Mouse (Mus musculus): ENCODE results near the gene 9130008F23Rik. TPM values are rescaled to one million over a fixed set of nuclear protein-coding genes. Genes with fewer than 3 reads are reported as not detected.

9130008F23Rik gene
- 3.7 and 3.8 TPM in 2 replicates for polyA plus RNA-seq (2015; fragmentation: Nextera tagmentation; extraction: Ambion mirVana)

GRCm38 (mm10) chr17:40879924-40880691 is at the start of gene 9130008F23Rik:
TSS of gene 9130008F23Rik (minus strand) at chr17:40880559.
- H3K27ac ChIP-seq = peak within 1 kb of the TSS; percentile 42; the same call in 1 of the 2 replicates
- peak; percentile 72; the same call in 1 of the 2 replicates for ATAC-seq (replicated peaks; ENCODE audit: low FRiP score, low read depth)

GRCm38 (mm10) chr17:40915499-40915898 is 35.1 kb upstream of the 9130008F23Rik start:
- Histone ChIP-seq H3K36me3 (ENCODE audit: insufficient read depth, low read length) (no peaks in the 10 kb centered on the region), H3K4me2 (ENCODE audit: low read length) (no peak overlapping the region), H3K9ac (ENCODE audit: low read depth, low read length) (no peak overlapping the region), H3K4me3 (replicated peaks; ENCODE audit: low read depth, low read length) (no peak overlapping the region), H3K27me3 (ENCODE audit: insufficient read depth, low read length) (no peaks in the 10 kb centered on the region), H3K9me3 (replicated peaks; ENCODE audit: low read length) (no peaks in the 10 kb centered on the region), H3K4me1 (replicated peaks; ENCODE audit: insufficient read depth, low read length) (no peaks in the 10 kb centered on the region), H3K27ac (no peak overlapping the region)
- WGBS = 93% methylated on average over 1 of the region's 2 CpGs
- ATAC-seq (replicated peaks; ENCODE audit: low FRiP score, low read depth) (no peak), DNase-seq (ENCODE audit: low spot score) (no peak)
- TF ChIP-seq CTCF (IDR thresholded peaks at IDR 0.05; ENCODE audit: low read depth) = no peak

More at GRCm38 (mm10) chr17:40879924-40880691, at the start of gene 9130008F23Rik:
- Histone ChIP-seq H3K27me3 (ENCODE audit: insufficient read depth, low read length) (no peaks in the 10 kb centered on the region), H3K9ac (ENCODE audit: low read depth, low read length) (peak within 1 kb of the TSS; percentile 64), H3K9me3 (replicated peaks; ENCODE audit: low read length) (no peaks in the 10 kb centered on the region), H3K4me1 (replicated peaks; ENCODE audit: insufficient read depth, low read length) (no peaks in the 10 kb centered on the region), H3K36me3 (ENCODE audit: insufficient read depth, low read length) (no peaks in the 10 kb centered on the region), H3K4me3 (replicated peaks; ENCODE audit: low read depth, low read length) (peak within 1 kb of the TSS; percentile 60), H3K4me2 (ENCODE audit: low read length) (peak within 1 kb of the TSS; percentile 63)
- no peak for TF ChIP-seq CTCF (IDR thresholded peaks at IDR 0.05; ENCODE audit: low read depth)
- peak; percentile 71 for DNase-seq (ENCODE audit: low spot score)
- under 1% methylated on average over 40 of the region's 40 CpGs for WGBS

GRCm38 (mm10) chr17:40914250-40914649 is 33.9 kb upstream of the 9130008F23Rik start, which contains the start of gene Glyatl3:
TSS of gene Glyatl3 (minus strand) at chr17:40914350.
- DNase-seq (ENCODE audit: low spot score) = no peak
- Histone ChIP-seq H3K4me1 (replicated peaks; ENCODE audit: insufficient read depth, low read length) (no peaks in the 10 kb centered on the region), H3K27ac (no peak within 1 kb of the TSS), H3K9ac (ENCODE audit: low read depth, low read length) (no peak within 1 kb of the TSS), H3K36me3 (ENCODE audit: insufficient read depth, low read length) (no peaks in the 10 kb centered on the region), H3K27me3 (ENCODE audit: insufficient read depth, low read length) (no peaks in the 10 kb centered on the region), H3K4me2 (ENCODE audit: low read length) (no peak within 1 kb of the TSS), H3K9me3 (replicated peaks; ENCODE audit: low read length) (no peaks in the 10 kb centered on the region), H3K4me3 (replicated peaks; ENCODE audit: low read depth, low read length) (no peak within 1 kb of the TSS)
- no peak for TF ChIP-seq CTCF (IDR thresholded peaks at IDR 0.05; ENCODE audit: low read depth)
- 97% methylated on average over 2 of the region's 2 CpGs for WGBS
- ATAC-seq (replicated peaks; ENCODE audit: low FRiP score, low read depth) = no peak

DNA sequence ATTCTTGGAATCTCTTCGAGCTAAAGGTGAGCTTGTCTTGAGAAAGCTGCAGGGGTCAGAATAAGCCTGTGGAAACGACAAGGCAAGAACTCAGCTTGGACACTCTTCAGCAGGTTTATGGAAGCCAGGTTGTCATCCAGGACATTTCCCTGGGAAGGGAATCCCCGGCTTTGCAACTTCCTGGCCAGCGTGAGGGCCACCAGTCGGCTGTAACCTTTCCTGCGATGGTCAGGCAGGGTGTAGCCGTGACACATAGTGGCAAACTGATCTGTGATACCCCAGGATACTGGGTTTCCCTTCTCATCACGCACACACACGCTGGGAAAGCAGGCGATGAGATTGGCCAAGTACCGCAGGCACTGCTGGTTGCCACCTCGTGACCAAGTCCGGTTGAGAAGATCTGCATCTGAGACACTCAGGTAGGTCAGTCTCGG is 24.4 kb upstream of the 9130008F23Rik start:
- Histone ChIP-seq H3K27ac (no peak overlapping the region), H3K36me3 (ENCODE audit: insufficient read depth, low read length) (no peaks in the 10 kb centered on the region), H3K27me3 (ENCODE audit: insufficient read depth, low read length) (no peaks in the 10 kb centered on the region), H3K4me3 (replicated peaks; ENCODE audit: low read depth, low read length) (0 out of 2 replicates have a peak overlapping the region, but pooled peaks have one; percentile 9), H3K9ac (ENCODE audit: low read depth, low read length) (no peak overlapping the region), H3K9me3 (replicated peaks; ENCODE audit: low read length) (no peaks in the 10 kb centered on the region), H3K4me2 (ENCODE audit: low read length) (peak overlapping the region; percentile 41), H3K4me1 (replicated peaks; ENCODE audit: insufficient read depth, low read length) (no peaks in the 10 kb centered on the region)
- TF ChIP-seq CTCF (IDR thresholded peaks at IDR 0.05; ENCODE audit: low read depth) = 0 out of 2 replicates have a peak, but pooled peaks have one; percentile 13
- ATAC-seq (replicated peaks; ENCODE audit: low FRiP score, low read depth) (peak; percentile 29; the same call in 1 of the 2 replicates), DNase-seq (ENCODE audit: low spot score) (peak; percentile 3)
- 12% methylated on average over 13 of the region's 14 CpGs for WGBS

DNA sequence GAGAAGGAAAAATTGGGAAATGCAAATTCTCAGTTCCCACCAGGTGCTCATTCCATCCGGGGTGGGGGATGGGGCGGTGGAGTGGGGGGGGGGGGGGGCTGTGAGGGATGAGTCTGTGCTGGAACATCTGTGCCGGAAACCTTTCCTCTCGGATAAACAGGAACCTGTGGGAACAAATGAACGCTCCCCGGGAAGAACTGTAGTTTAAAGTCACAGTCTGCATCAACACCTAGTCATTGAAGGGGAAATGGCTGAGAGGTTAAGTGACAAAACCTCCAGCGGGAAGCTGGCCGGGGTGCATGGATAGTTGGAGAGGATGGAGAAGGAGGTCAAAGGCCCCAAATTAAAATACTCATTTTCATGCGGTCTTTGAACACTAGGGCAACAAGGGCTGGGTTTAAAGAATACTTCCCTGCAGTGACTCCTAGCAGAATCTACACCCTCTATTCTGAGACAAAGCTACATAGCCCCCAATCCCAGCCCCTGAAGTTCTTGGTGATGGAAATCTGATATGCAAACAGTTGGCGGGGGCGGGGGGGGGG is 23.8 kb upstream of the 9130008F23Rik start:
- no peak for ATAC-seq (replicated peaks; ENCODE audit: low FRiP score, low read depth)

GRCm38 (mm10) chr17:40903345-40903744 is 23.0 kb upstream of the 9130008F23Rik start:
- H3K36me3 ChIP-seq (ENCODE audit: insufficient read depth, low read length) = no peaks in the 10 kb centered on the region
- no peak overlapping the region for H3K4me2 ChIP-seq (ENCODE audit: low read length)
- no peaks in the 10 kb centered on the region for H3K4me1 ChIP-seq (replicated peaks; ENCODE audit: insufficient read depth, low read length)
- ATAC-seq (replicated peaks; ENCODE audit: low FRiP score, low read depth) (no peak), DNase-seq (ENCODE audit: low spot score) (no peak)
- H3K27ac ChIP-seq = no peak overlapping the region
- H3K4me3 ChIP-seq (replicated peaks; ENCODE audit: low read depth, low read length) = no peak overlapping the region
- H3K27me3 ChIP-seq (ENCODE audit: insufficient read depth, low read length) = no peaks in the 10 kb centered on the region
- H3K9ac ChIP-seq (ENCODE audit: low read depth, low read length) = no peak overlapping the region
- WGBS = 65% methylated on average over 4 of the region's 4 CpGs
- no peak for TF ChIP-seq CTCF (IDR thresholded peaks at IDR 0.05; ENCODE audit: low read depth)
- H3K9me3 ChIP-seq (replicated peaks; ENCODE audit: low read length) = no peaks in the 10 kb centered on the region

More for the DNA sequence above, 23.8 kb upstream of the 9130008F23Rik start:
- no peaks in the 10 kb centered on the region for H3K4me1 ChIP-seq (replicated peaks; ENCODE audit: insufficient read depth, low read length)
- H3K4me3 ChIP-seq (replicated peaks; ENCODE audit: low read depth, low read length) = no peak overlapping the region
- no peaks in the 10 kb centered on the region for H3K9me3 ChIP-seq (replicated peaks; ENCODE audit: low read length)
- H3K4me2 ChIP-seq (ENCODE audit: low read length) = peak overlapping the region; percentile 41; the same call in 1 of the 2 replicates
- TF ChIP-seq CTCF (IDR thresholded peaks at IDR 0.05; ENCODE audit: low read depth) = no peak
- DNase-seq (ENCODE audit: low spot score) = no peak
- H3K27ac ChIP-seq = no peak overlapping the region
- WGBS = 6% methylated on average over 11 of the region's 11 CpGs
- H3K36me3 ChIP-seq (ENCODE audit: insufficient read depth, low read length) = no peaks in the 10 kb centered on the region
- no peaks in the 10 kb centered on the region for H3K27me3 ChIP-seq (ENCODE audit: insufficient read depth, low read length)
- H3K9ac ChIP-seq (ENCODE audit: low read depth, low read length) = no peak overlapping the region
